Mouse (Mus musculus) megakaryocyte, embryonic 14.5 days (primary cell): ENCODE measurements around the gene 1700017D01Rik.
"Not testable (repeated sequence)": the region's sequence is repeated elsewhere in the genome, so short reads cannot be mapped to it uniquely, and the experiment has no call there.

Experiments used
- FLI1 ChIP-seq: IDR thresholded peaks from 2 replicates; pipeline ENCODE4 v1.6.1; 2012; ENCODE audit warnings: low read length, inconsistent platforms, mixed read lengths
- GATA1 ChIP-seq: IDR thresholded peaks from 3 replicates; pipeline ENCODE4 v1.6.1; 2012; ENCODE audit warnings: mixed read lengths, low read length, inconsistent platforms, borderline replicate concordance

GRCm38 (mm10) chr19:11130776-11131175 is at the start of gene 1700017D01Rik:
- not testable (repeated sequence) for TF ChIP-seq GATA1, FLI1
